Mouse (Mus musculus): Measurements from ENCODE around the gene Pde7b. TPM values are rescaled to one million over a fixed set of nuclear protein-coding genes. Genes with fewer than 3 reads are reported as not detected.

Pde7b gene
- polyA plus RNA-seq, 1 experiment, result 0.70 TPM

- no peaks in the 10 kb centered on the region for H3K36me3 ChIP-seq (ENCODE audit: control insufficient read depth, insufficient read depth, low read length)
Observed at GRCm38 (mm10) chr10:20390568-20390967, 334.3 kb downstream of the Pde7b start.

GRCm38 (mm10) chr10:20382807-20383419, 342.0 kb downstream of the Pde7b start:
- H3K27ac ChIP-seq (ENCODE audit: control insufficient read depth, insufficient read depth, low read depth, low read length), result no peak overlapping the region
- no peak for TF ChIP-seq POLR2A (IDR thresholded peaks at IDR 0.05; ENCODE audit: control insufficient read depth, low read depth, low read length)
- no peak for TF ChIP-seq CTCF (IDR thresholded peaks at IDR 0.05; ENCODE audit: control insufficient read depth, insufficient read depth, insufficient replicate concordance, low read depth, low read length)
- H3K36me3 ChIP-seq (ENCODE audit: control insufficient read depth, insufficient read depth, low read length), result no peaks in the 10 kb centered on the region
- H3K4me1 ChIP-seq (ENCODE audit: control insufficient read depth, insufficient read depth, low read length), result no peaks in the 10 kb centered on the region
- no peak overlapping the region for H3K4me3 ChIP-seq (ENCODE audit: control insufficient read depth, low read depth, low read length)
- no peaks in the 10 kb centered on the region for H3K27me3 ChIP-seq (ENCODE audit: control insufficient read depth, insufficient read depth, low read length)

More at GRCm38 (mm10) chr10:20390568-20390967, 334.3 kb downstream of the Pde7b start:
- Histone ChIP-seq H3K4me1 (ENCODE audit: control insufficient read depth, insufficient read depth, low read length) (no peaks in the 10 kb centered on the region), H3K4me3 (ENCODE audit: control insufficient read depth, low read depth, low read length) (no peak overlapping the region), H3K27ac (ENCODE audit: control insufficient read depth, insufficient read depth, low read depth, low read length) (no peak overlapping the region), H3K27me3 (ENCODE audit: control insufficient read depth, insufficient read depth, low read length) (no peaks in the 10 kb centered on the region)
- TF ChIP-seq CTCF (IDR thresholded peaks at IDR 0.05; ENCODE audit: control insufficient read depth, insufficient read depth, insufficient replicate concordance, low read depth, low read length) (no peak), POLR2A (IDR thresholded peaks at IDR 0.05; ENCODE audit: control insufficient read depth, low read depth, low read length) (no peak)

GRCm38 (mm10) chr10:20381352-20381751, 343.5 kb downstream of the Pde7b start:
- H3K27ac ChIP-seq (ENCODE audit: control insufficient read depth, insufficient read depth, low read depth, low read length), result no peak overlapping the region
- H3K4me1 ChIP-seq (ENCODE audit: control insufficient read depth, insufficient read depth, low read length), result no peaks in the 10 kb centered on the region
- no peak for TF ChIP-seq CTCF (IDR thresholded peaks at IDR 0.05; ENCODE audit: control insufficient read depth, insufficient read depth, insufficient replicate concordance, low read depth, low read length)
- no peak for TF ChIP-seq POLR2A (IDR thresholded peaks at IDR 0.05; ENCODE audit: control insufficient read depth, low read depth, low read length)
- no peak overlapping the region for H3K4me3 ChIP-seq (ENCODE audit: control insufficient read depth, low read depth, low read length)
- no peaks in the 10 kb centered on the region for H3K27me3 ChIP-seq (ENCODE audit: control insufficient read depth, insufficient read depth, low read length)
- H3K36me3 ChIP-seq (ENCODE audit: control insufficient read depth, insufficient read depth, low read length), result no peaks in the 10 kb centered on the region

GRCm38 (mm10) chr10:20380798-20381197, 344.1 kb downstream of the Pde7b start:
- TF ChIP-seq POLR2A (IDR thresholded peaks at IDR 0.05; ENCODE audit: control insufficient read depth, low read depth, low read length) (no peak), CTCF (IDR thresholded peaks at IDR 0.05; ENCODE audit: control insufficient read depth, insufficient read depth, insufficient replicate concordance, low read depth, low read length) (no peak)
- Histone ChIP-seq H3K36me3 (ENCODE audit: control insufficient read depth, insufficient read depth, low read length) (no peaks in the 10 kb centered on the region), H3K27me3 (ENCODE audit: control insufficient read depth, insufficient read depth, low read length) (no peaks in the 10 kb centered on the region), H3K27ac (ENCODE audit: control insufficient read depth, insufficient read depth, low read depth, low read length) (no peak overlapping the region), H3K4me3 (ENCODE audit: control insufficient read depth, low read depth, low read length) (no peak overlapping the region), H3K4me1 (ENCODE audit: control insufficient read depth, insufficient read depth, low read length) (no peaks in the 10 kb centered on the region)

GRCm38 (mm10) chr10:20379071-20379735, 345.7 kb downstream of the Pde7b start:
- Histone ChIP-seq H3K27ac (ENCODE audit: control insufficient read depth, insufficient read depth, low read depth, low read length) (no peak overlapping the region), H3K4me1 (ENCODE audit: control insufficient read depth, insufficient read depth, low read length) (no peaks in the 10 kb centered on the region), H3K27me3 (ENCODE audit: control insufficient read depth, insufficient read depth, low read length) (no peaks in the 10 kb centered on the region), H3K4me3 (ENCODE audit: control insufficient read depth, low read depth, low read length) (no peak overlapping the region), H3K36me3 (ENCODE audit: control insufficient read depth, insufficient read depth, low read length) (no peaks in the 10 kb centered on the region)
- TF ChIP-seq CTCF (IDR thresholded peaks at IDR 0.05; ENCODE audit: control insufficient read depth, insufficient read depth, insufficient replicate concordance, low read depth, low read length) (no peak), POLR2A (IDR thresholded peaks at IDR 0.05; ENCODE audit: control insufficient read depth, low read depth, low read length) (no peak)

GRCm38 (mm10) chr10:20377621-20378020, 347.3 kb downstream of the Pde7b start:
- Histone ChIP-seq H3K27me3 (ENCODE audit: control insufficient read depth, insufficient read depth, low read length) (no peaks in the 10 kb centered on the region), H3K4me1 (ENCODE audit: control insufficient read depth, insufficient read depth, low read length) (no peaks in the 10 kb centered on the region), H3K4me3 (ENCODE audit: control insufficient read depth, low read depth, low read length) (no peak overlapping the region), H3K36me3 (ENCODE audit: control insufficient read depth, insufficient read depth, low read length) (no peaks in the 10 kb centered on the region), H3K27ac (ENCODE audit: control insufficient read depth, insufficient read depth, low read depth, low read length) (no peak overlapping the region)
- no peak for TF ChIP-seq CTCF (IDR thresholded peaks at IDR 0.05; ENCODE audit: control insufficient read depth, insufficient read depth, insufficient replicate concordance, low read depth, low read length)
- TF ChIP-seq POLR2A (IDR thresholded peaks at IDR 0.05; ENCODE audit: control insufficient read depth, low read depth, low read length), result no peak

- Histone ChIP-seq H3K27ac (ENCODE audit: control insufficient read depth, insufficient read depth, low read depth, low read length) (no peak overlapping the region), H3K4me1 (ENCODE audit: control insufficient read depth, insufficient read depth, low read length) (no peaks in the 10 kb centered on the region), H3K4me3 (ENCODE audit: control insufficient read depth, low read depth, low read length) (no peak overlapping the region), H3K36me3 (ENCODE audit: control insufficient read depth, insufficient read depth, low read length) (no peaks in the 10 kb centered on the region), H3K27me3 (ENCODE audit: control insufficient read depth, insufficient read depth, low read length) (no peaks in the 10 kb centered on the region)
- TF ChIP-seq POLR2A (IDR thresholded peaks at IDR 0.05; ENCODE audit: control insufficient read depth, low read depth, low read length) (no peak), CTCF (IDR thresholded peaks at IDR 0.05; ENCODE audit: control insufficient read depth, insufficient read depth, insufficient replicate concordance, low read depth, low read length) (peak; percentile 23; the same call in 1 of the 2 replicates)
Observed at GRCm38 (mm10) chr10:20372046-20372445, 352.8 kb downstream of the Pde7b start.
